Mouse (Mus musculus): ENCODE results near the gene Trex1. TPM values are rescaled to one million over a fixed set of nuclear protein-coding genes. Genes with fewer than 3 reads are reported as not detected.

Gene Trex1
- total RNA-seq, 2 experiments from 2014 or later = 11.6 to 11.8 TPM

DNA sequence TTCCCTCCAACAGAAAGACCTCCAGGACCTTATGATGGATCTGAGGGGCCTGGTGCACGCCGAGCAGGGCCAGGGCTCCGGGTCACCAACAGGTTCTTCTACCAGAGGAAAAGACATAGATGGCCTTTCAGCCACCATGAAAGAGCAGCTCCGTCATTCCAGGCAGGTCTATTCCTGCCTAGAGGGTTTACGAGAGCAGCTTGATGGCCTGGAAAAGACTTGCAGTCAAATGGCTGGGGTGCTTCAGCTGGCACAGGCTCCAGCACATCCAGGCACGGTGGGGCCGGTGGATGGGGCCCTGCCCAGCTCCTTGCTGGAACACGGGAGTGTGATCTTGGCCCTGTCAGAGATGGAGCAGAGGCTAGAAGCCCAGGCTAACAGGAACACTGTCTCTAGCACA is 32.3 kb upstream of the Trex1 start:
- intact Hi-C loops (cut with DNase I) = no loop called here
- DNase-seq = no peak

DNA sequence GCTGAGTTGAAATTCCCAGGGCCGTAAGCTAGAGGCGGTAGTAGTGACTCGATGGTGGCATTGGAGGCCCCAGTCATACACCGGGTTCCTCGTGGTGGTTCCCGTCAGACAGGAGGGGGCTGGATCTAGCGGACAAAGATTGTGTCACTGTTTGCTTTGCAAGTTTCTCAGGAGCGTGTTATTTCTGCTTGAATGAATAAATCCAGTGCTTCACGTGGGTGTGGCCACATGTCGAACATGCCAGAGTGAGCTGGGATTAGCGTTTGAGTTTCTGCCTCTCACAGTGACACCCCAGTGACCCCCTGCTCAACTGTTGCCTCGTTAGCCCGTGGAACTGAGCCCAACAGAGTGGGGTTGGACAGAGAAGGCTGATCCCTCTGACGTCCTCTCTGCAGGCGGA is 30.9 kb upstream of the Trex1 start:
- intact Hi-C loops (cut with DNase I) = no loop called here
- no peak for DNase-seq

DNA sequence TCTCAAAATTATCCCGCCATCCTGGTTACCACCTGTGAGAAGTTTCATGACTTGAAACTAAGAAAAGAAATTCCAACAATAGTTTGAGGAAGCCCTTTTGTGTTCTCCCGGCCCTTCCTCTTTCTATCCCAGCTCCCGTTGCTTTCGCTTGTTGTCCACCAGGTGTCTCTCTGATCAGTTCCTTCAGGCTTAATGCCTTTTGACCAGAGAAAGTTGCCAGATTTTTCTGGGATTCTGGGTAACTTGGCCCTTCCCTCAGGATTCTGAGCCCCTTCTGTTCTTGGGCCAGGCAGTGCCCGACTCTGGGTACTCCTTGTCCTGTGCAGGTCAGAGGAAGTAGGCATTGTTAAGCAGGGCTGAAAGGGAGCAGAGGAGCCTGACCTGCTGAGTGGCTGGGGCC is 28.5 kb upstream of the Trex1 start:
- intact Hi-C loops (cut with DNase I) = loop anchor here (2.0 kb wide), 1 partner anchor 33 kb away; no protein-coding TSS in a partner anchor
- DNase-seq = peak in 1 of 2 experiments; percentile 21

DNA sequence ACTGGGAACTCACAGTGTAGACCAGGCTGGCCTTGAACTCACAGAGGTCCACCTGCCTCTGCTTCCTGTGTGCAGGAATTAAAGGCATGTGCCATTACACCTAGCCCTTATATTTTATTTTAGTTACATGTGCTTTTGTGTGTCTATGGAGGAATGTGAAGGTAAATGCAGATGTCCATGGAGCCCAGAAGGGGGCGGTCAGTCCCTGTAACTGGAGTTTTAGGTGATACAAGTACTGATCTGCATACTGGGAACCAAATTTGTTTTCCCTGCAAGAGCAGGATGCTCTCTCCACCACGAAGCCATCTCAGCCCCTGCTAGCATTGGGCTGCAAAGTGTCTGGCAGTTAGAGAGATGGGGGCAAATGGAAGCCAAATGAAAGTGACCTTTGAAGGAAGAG is 25.4 kb upstream of the Trex1 start:
- intact Hi-C loops (cut with DNase I) = no loop called here
- DNase-seq = no peak

DNA sequence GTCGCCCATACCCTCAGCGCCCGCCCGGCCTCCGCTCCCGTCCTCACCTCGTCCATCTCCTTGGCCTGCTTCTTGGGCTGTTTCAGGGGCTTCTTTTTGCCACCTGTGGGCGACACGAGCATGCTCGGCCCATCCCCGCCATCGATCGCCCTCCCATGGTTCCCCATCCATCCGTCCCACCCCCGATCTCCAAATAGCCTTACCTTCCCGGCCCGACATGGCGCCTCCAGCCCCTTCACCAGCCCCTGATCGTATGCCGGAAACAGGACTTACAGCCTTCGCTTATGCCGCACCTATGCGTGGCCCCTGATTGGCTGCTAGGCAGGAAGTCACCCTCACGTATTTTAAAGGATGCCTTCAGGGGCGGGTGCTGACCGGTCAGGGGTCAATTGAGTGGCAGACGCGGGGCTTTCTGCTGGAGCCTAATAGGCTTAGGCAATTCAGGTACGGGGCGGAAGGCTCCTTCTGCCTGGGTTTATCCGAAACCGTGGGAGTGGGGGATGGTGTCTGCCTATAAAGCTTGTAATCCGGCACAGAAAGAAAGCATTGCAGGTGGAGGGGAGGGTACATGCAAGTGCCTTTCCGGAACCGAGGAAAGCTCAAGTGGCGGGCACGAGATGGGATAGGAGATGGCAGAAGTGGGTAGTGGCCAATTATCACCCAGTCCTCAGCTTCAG is 22.7 kb upstream of the Trex1 start, which contains the start of the genes Ccdc51 and Tma7:
TSS of gene Ccdc51 (plus strand) at position 370 of the 677 bp plus-strand sequence.
TSS of gene Tma7 (minus strand) at position 464 of the 677 bp plus-strand sequence.
- peak; percentile 70 to 74 for DNase-seq
- intact Hi-C loops (cut with DNase I) = no loop called here

DNA sequence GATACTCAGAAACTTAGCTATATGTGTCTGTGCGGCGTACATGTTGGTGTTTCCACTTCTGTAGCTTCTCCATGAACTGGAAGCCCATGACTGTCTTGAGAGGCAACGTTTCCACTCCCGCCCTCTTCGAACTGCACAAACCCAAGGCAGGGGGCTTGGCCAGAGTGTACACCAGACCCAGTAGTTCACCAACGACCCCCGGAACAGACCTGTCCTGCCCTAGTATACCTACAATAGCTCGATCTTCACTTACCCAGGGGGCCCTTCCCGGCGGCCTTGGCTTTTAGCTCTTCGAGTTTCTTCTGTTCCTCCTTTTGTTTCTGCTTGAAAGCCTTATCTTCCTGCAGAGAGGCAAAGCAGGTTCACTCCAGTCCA is 22.2 kb upstream of the Trex1 start:
- no peak for DNase-seq
- intact Hi-C loops (cut with DNase I) = no loop called here

DNA sequence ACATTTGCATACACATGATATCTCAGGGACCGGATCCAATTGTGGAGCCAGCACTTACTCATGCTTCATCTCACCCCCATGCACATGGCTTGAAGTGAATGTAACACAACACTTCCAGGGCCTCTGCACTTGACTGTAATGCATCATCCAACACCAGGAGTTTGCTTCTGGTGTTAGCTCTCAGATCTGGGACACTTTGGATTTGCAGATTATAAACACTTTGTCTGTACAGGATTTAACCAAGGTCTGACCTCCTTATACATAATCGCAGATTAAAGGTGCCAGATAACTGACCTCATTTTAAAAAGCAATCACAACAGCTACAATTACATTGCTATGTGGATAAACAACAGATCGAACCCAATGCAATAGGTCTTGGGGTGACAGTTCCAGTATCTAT is 21.0 kb upstream of the Trex1 start:
- DNase-seq = no peak
- intact Hi-C loops (cut with DNase I) = no loop called here

DNA sequence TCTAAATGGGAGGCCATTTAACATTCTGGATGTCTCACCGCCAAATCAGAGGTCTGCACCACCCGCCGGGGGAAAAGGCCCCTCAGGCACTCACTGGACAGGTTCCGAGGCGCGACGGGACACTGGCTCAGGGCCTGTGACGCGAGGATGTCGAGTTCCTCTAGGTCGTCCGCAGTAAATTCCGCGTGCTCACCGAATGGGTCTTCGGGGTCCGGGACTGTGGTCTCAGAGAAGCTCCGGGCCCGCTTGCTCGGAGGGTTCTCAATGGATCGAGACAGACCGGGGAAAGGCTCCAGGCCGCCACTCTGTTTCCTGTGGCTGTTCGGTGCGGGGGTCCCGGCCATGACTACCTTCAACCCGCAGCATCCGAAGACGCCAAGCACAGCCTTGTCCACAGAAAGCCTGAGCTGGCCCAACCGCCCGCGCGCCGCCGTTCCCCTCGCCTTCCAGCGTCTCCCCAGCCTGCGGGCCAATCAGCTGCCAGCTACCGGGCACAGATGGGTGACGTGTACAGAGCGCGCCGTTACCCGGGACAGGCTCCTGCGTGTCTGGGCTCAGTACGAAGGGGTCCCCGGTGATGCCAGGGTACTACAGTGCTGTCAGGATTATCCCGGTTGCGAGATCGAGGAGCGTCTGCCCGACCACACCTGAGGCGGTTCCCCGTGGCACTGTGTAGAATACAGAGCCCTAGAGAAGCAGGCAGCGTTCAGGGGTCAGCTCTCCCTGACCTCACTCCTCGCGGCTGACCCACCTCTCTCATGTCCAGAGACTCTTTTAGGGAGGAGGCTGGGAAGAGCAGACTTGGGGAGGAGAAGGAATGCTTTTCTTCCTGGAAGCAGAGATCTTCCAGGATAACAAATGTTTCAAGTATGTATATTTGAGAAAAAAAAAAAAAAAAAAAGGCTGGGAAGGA is 14.4 kb upstream of the Trex1 start, which contains the start of gene Atrip:
TSS of gene Atrip (minus strand) at position 464 of the 913 bp plus-strand sequence.
- intact Hi-C loops (cut with DNase I) = no loop called here
- DNase-seq = peak; percentile 80 to 86

DNA sequence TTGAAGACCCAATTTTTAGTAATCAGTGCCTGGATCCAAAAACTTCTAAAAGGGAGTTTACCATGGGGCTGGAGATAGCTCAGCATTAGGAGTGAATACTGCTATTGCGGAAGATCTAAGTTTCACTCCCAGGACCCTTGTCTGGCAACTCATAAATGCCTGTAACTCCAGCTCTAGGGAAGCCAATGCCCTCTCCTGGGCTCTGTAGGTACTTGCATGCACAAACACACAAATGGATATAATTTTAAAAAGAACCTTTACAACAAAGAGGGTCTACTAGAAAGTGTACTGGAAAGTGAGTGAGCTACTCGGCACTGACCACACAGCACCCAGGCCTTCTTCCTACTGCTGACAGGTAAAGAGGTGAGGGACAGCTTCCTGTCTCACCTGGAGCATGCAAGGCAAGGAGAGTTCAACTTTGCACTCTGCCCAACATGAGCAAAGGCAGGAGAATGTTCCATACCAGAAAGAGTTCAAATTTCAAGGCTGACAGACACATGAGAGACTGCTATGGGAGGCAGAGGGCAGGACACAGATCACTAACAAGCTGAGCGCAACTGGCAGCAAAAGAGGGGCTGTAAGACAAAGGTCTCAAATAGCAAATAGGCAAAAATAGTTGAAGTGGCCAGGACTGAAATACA is 8.7 kb upstream of the Trex1 start:
- no peak for DNase-seq
- intact Hi-C loops (cut with DNase I) = no loop called here

DNA sequence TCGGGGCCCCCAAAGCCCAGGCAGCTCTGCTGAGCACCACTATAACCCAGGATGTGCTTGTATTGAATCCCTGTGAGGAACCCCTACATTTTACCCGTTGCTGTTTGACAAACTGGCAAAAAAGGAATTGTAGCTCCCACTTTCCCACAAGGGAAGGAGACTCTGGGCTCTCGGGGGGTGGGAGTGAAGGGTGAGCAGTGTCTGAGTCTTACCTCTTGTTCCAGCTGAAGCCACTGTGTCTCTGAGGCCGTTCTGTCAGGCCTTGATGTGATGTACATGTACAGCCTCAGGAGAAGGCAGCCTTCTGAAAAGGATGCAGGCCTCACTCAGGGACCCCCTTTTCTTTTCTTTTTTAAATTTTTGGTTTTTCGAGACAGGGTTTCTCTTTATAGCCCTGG is 1.4 kb upstream of the Trex1 start:
- DNase-seq = no peak
- intact Hi-C loops (cut with DNase I) = no loop called here

DNA sequence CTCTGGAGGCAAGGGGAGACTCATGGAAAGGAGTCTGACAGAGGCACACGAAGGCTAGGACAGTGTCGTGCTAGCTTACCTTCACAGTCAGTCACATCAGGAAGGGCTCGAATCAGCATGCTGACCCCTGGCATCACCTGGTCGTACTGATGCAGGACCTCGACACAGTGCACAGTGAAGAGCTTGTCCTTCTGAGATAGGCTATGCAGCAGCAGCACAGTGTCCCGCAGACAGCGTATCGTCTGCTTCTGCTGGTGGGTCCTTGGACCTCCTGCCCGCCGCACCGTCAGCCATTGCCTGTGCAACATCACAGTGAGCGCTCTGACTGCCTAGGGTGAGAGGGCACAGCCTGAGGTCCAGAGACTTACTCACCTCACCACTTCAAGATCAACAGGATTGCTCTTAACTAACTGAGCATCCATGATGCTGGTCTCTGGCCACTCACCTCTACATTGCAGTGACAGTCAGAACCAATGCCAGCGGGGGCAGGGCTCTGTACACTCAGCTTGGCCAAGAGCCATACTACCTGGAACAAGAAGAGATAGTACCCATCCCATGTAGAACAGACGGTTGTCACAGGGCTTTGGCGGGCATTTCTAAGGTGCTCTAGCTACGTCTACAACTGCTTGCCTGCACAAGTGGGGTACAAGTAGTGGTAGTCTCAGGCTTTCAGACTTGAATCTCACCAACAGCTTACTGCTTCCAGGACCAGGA is 807 bp upstream of the Trex1 start:
- no peak for DNase-seq
- intact Hi-C loops (cut with DNase I) = no loop called here

DNA sequence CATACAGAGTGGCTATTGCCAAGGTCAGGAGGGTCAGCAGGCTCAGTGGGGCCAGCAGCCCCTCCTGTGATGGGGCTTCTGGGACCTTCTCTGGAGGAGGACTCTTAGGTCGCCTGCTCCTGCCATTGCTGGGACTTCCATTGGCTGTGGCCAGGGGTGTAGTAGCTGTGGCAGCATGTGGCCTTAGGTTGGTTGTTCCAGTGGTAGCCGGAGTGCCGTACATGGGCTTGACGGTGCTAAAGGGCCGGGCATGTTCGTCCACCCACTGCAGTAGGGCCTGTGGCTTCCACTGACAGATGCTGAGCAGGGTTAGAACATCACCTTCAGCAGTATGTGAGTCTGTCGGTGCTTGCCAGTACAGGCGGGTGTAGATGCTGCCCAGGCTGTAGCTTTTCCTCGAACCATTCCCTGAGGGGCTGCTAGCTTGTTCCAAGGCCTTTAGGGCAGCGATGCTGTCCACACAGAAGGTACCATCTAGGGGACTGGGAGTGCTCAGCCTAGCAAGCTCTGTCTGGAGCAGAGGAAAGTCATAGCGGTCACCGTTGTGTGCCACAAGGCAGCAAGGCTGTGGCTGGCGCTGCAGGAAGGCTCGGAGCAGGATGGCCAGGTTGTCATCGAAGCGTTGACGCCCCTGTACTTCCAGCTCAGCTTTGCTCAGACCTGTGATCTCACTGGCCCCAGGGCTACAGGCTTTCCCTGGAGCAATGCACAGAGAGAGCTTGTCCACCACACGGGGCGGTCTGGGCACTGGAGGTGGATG is 1.3 kb downstream of the Trex1 start:
- no peak for DNase-seq
- intact Hi-C loops (cut with DNase I) = no loop called here

DNA sequence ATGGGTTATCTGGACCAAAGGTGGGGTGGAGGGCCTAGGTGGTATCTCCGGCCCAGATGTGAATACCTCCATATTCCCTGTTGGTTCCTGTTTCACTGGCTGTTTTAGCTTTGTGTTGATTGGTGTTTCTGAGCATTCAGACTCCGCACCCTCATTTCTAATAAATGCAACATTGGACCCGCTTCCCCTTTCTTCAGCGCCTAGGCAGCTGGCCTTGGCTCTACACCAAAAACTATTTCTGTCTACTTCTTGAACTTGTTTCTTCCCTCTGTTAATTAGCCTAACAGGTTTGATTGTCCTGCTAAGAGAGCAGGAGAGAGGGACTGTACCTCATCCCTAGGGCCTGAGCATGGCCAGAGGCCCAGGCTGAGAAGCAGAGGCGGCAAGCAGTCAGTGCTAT is 2.0 kb downstream of the Trex1 start:
- intact Hi-C loops (cut with DNase I) = no loop called here
- no peak for DNase-seq

DNA sequence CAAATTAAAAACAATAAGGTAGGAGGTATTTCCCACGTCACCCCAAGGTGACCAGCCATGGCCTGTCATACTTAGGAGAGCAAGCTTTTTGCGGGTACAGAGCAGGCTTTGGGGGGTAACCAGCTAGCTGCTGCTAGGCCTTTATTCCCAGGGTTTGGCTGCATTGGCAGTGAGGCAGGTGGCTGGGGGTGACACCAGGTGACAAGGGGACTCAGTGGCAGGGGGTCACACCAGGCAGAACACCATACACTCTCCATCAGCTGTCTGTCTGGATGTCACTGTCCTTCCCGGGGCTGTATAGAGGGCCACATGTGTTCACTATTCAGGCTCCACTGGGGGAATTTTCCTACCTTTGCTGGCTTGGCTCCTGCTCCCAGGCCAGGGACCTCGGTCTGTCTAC is 2.6 kb downstream of the Trex1 start:
- no peak for DNase-seq
- intact Hi-C loops (cut with DNase I) = no loop called here

DNA sequence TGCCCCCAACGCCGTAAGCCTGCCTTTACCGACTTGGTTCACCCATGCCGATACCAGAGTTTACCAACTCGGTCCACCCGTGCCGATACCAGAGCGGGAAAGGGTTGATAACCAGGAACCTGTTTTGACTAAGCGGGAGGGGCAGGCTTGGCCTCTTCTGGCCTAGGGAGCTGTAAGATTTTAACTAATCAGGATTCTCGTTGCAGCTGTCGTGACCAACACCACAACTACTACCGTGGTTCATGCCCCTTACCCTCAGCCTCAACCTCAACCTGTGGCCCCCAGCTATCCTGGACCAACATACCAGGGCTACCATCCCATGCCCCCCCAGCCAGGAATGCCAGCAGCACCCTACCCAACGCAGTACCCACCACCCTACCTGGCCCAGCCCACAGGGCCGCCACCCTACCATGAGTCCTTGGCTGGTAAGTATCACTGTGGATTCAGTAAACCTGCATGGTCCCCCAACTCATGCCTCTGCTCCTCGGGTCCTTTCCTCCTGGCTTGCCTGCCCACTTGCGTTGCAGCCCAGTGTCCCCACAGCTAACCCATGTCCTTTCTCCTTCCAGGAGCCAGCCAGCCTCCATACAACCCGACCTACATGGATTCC is 3.3 kb downstream of the Trex1 start:
- intact Hi-C loops (cut with DNase I) = no loop called here

DNA sequence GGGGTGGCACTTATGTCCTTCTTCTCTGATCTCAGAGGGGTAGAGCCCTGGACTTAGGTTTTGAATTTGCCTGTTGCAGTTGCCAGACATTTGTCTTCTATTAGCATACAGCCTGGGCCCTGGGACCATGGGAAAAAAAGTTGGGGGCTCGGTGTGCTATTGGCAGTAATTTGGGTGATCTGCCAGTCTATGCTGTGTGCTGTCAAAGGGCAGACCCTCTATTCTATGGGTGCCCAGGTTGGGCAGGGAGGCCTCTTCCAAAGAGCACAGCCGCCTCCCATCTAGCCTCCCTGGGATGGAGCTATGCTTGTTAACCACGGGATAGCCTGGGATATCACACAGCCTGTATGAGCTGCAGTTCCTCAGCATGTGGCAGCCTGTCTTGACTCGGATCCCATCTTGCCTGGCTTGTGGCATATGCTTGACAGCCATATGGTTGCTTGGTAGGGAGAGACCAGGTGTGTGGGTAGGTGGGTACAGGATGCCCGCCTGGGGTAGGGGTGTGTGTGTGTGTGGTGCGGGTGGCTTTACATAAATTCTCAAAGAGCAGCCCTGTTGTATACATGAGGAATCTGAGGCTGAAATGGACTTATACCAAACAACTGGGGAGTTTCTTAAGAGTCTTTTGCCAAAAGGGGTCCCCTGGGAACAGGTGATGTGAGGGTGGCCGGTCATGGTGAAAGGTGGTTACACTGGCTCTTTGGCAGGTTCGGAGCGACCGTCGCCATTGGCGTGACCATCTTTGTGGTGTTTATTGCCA is 4.1 kb downstream of the Trex1 start:
- intact Hi-C loops (cut with DNase I) = no loop called here

More for the DNA sequence above, 3.3 kb downstream of the Trex1 start:
- no peak for DNase-seq

DNA sequence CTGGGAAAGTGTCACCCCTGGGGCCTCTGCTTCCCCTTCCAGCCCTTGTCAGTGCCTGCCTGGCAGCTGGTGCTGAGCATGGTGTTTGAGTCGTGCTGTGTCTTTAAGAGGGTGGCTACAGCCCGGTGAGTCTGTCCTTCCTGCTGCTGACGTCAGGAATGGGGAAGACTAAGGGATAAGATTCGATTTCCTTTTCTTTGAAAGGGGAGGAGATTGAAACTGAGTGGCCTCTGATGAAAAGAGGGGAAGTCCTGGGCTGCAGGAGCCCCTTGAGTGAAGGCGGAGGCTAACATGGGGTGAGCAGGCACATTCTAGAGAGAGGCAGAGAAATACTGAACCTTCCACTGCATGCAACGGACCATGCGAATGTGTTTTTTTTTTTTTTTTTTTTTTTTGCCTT is 4.8 kb downstream of the Trex1 start:
- DNase-seq = no peak
- intact Hi-C loops (cut with DNase I) = no loop called here

More for the DNA sequence above, 4.1 kb downstream of the Trex1 start:
- no peak for DNase-seq

DNA sequence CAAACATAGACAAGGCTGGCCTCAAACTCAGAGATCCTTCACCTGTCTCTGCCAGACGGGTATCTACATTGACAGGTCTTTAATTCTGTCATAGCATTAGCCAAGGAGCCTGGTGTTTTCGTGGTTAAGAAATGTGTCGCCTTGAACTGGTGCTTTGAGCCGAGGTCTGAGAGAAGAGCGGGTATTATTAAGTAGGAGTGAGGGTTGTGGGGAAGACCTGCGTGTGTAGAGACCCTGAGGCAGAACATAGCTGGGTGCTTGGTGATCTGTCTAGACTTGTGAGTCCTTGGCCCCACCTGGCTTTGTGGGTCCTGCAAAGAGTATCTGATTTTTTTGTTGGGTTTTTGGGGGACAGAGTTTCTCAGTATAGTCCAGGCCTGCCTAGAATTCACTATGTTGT is 5.7 kb downstream of the Trex1 start:
- intact Hi-C loops (cut with DNase I) = no loop called here
- no peak for DNase-seq

DNA sequence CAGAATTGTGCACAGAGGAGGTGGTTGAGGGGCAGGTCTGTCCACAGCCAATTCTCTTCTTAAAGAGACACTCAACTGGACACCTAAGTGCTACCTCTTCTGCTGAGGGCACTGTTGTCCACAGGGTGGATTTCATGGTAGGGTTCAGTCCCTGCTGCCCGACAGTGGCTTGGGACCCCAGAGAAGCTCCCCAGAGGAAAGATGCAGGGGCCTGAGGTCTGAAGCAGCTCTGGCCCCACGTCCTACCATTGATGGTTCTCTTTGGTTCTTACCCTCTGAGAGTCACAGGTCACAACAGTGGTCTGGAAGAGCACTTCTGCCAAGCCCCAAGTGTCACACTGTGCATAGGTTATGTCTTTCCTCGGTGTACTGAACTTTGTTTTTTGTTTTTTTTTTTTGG is 6.2 kb downstream of the Trex1 start:
- DNase-seq = no peak
- intact Hi-C loops (cut with DNase I) = no loop called here
